Mouse (Mus musculus): Measurements from ENCODE around the gene Defb43. TPM values are rescaled to one million over a fixed set of nuclear protein-coding genes. Genes with fewer than 3 reads are reported as not detected.

Defb43 gene
- polyA plus RNA-seq (2014; fragmentation: Nextera tagmentation; extraction: Ambion mirVana), result not detected in 2 replicates

- DNase-seq (ENCODE audit: low spot score), result no peak
- 94% methylated on average over 5 of the region's 5 CpGs for WGBS
- Histone ChIP-seq H3K27me3 (ENCODE audit: control insufficient read depth, insufficient read depth, low read length) (no peaks in the 10 kb centered on the region), H3K9me3 (ENCODE audit: control insufficient read depth, low read length) (no peaks in the 10 kb centered on the region; the same call in 1 of the 2 replicates), H3K36me3 (ENCODE audit: control insufficient read depth, insufficient read depth, low read length) (no peaks in the 10 kb centered on the region), H3K27ac (ENCODE audit: low read depth, low read length) (no peak within 1 kb of the TSS), H3K4me2 (ENCODE audit: low read depth, low read length, severe bottlenecking) (no peak within 1 kb of the TSS), H3K4me3 (ENCODE audit: low read depth, low read length) (no peak within 1 kb of the TSS), H3K4me1 (replicated peaks; ENCODE audit: control insufficient read depth, insufficient read depth, low read length) (no peaks in the 10 kb centered on the region), H3K9ac (ENCODE audit: low read length) (no peak within 1 kb of the TSS)
- no peak for ATAC-seq (replicated peaks; ENCODE audit: low FRiP score)
These were observed at the start of gene Defb43 for GRCm38 (mm10) chr14:63011471-63011870. Gene Defb43, plus strand, starts transcription at chr14:63011771.

GRCm38 (mm10) chr14:62963632-62964031, 47.9 kb upstream of the Defb43 start:
- Histone ChIP-seq H3K4me3 (ENCODE audit: low read depth, low read length) (no peak overlapping the region), H3K27me3 (ENCODE audit: control insufficient read depth, insufficient read depth, low read length) (no peaks in the 10 kb centered on the region), H3K9me3 (ENCODE audit: control insufficient read depth, low read length) (no peaks in the 10 kb centered on the region), H3K9ac (ENCODE audit: low read length) (no peak overlapping the region), H3K36me3 (ENCODE audit: control insufficient read depth, insufficient read depth, low read length) (no peaks in the 10 kb centered on the region), H3K27ac (ENCODE audit: low read depth, low read length) (no peak overlapping the region), H3K4me2 (ENCODE audit: low read depth, low read length, severe bottlenecking) (no peak overlapping the region), H3K4me1 (replicated peaks; ENCODE audit: control insufficient read depth, insufficient read depth, low read length) (no peaks in the 10 kb centered on the region)
- ATAC-seq (replicated peaks; ENCODE audit: low FRiP score) (no peak), DNase-seq (ENCODE audit: low spot score) (no peak)
- 88% methylated on average over 4 of the region's 4 CpGs for WGBS

- no peak overlapping the region for H3K4me3 ChIP-seq (ENCODE audit: low read depth, low read length)
- H3K27me3 ChIP-seq (ENCODE audit: control insufficient read depth, insufficient read depth, low read length), result no peaks in the 10 kb centered on the region
- 88% methylated on average over 5 of the region's 5 CpGs for WGBS
- DNase-seq (ENCODE audit: low spot score), result no peak
- H3K4me1 ChIP-seq (replicated peaks; ENCODE audit: control insufficient read depth, insufficient read depth, low read length), result no peaks in the 10 kb centered on the region
- H3K9ac ChIP-seq (ENCODE audit: low read length), result no peak overlapping the region; the same call in 1 of the 2 replicates
- H3K36me3 ChIP-seq (ENCODE audit: control insufficient read depth, insufficient read depth, low read length), result no peaks in the 10 kb centered on the region
- H3K4me2 ChIP-seq (ENCODE audit: low read depth, low read length, severe bottlenecking), result no peak overlapping the region
- no peaks in the 10 kb centered on the region for H3K9me3 ChIP-seq (ENCODE audit: control insufficient read depth, low read length)
- ATAC-seq (replicated peaks; ENCODE audit: low FRiP score), result no peak
- no peak overlapping the region for H3K27ac ChIP-seq (ENCODE audit: low read depth, low read length)
These were observed 46.2 kb upstream of the Defb43 start for GRCm38 (mm10) chr14:62965342-62965741.

GRCm38 (mm10) chr14:62965811-62966520, 45.6 kb upstream of the Defb43 start:
- no peak overlapping the region for H3K27ac ChIP-seq (ENCODE audit: low read depth, low read length)
- H3K9ac ChIP-seq (ENCODE audit: low read length), result peak overlapping the region; percentile 33
- no peaks in the 10 kb centered on the region for H3K9me3 ChIP-seq (ENCODE audit: control insufficient read depth, low read length)
- peak overlapping the region; percentile 10; the same call in 1 of the 2 replicates for H3K4me3 ChIP-seq (ENCODE audit: low read depth, low read length)
- no peak for DNase-seq (ENCODE audit: low spot score)
- ATAC-seq (replicated peaks; ENCODE audit: low FRiP score), result no peak
- WGBS, result 28% methylated on average over 15 of the region's 15 CpGs
- no peaks in the 10 kb centered on the region for H3K4me1 ChIP-seq (replicated peaks; ENCODE audit: control insufficient read depth, insufficient read depth, low read length)
- no peaks in the 10 kb centered on the region for H3K36me3 ChIP-seq (ENCODE audit: control insufficient read depth, insufficient read depth, low read length)
- H3K4me2 ChIP-seq (ENCODE audit: low read depth, low read length, severe bottlenecking), result peak overlapping the region; percentile 40
- no peaks in the 10 kb centered on the region for H3K27me3 ChIP-seq (ENCODE audit: control insufficient read depth, insufficient read depth, low read length)

GRCm38 (mm10) chr14:62975046-62975445, 36.5 kb upstream of the Defb43 start:
- ATAC-seq (replicated peaks; ENCODE audit: low FRiP score), result no peak
- WGBS, result 9% methylated on average over 5 of the region's 5 CpGs

GRCm38 (mm10) chr14:62979815-62980214, 31.8 kb upstream of the Defb43 start:
- no peaks in the 10 kb centered on the region for H3K27me3 ChIP-seq (ENCODE audit: control insufficient read depth, insufficient read depth, low read length)
- no peaks in the 10 kb centered on the region for H3K4me1 ChIP-seq (replicated peaks; ENCODE audit: control insufficient read depth, insufficient read depth, low read length)
- no peak overlapping the region for H3K4me3 ChIP-seq (ENCODE audit: low read depth, low read length)
- no peaks in the 10 kb centered on the region for H3K36me3 ChIP-seq (ENCODE audit: control insufficient read depth, insufficient read depth, low read length)
- H3K9me3 ChIP-seq (ENCODE audit: control insufficient read depth, low read length), result no peaks in the 10 kb centered on the region
- no peak overlapping the region for H3K27ac ChIP-seq (ENCODE audit: low read depth, low read length)
- ATAC-seq (replicated peaks; ENCODE audit: low FRiP score) (no peak), DNase-seq (ENCODE audit: low spot score) (no peak)
- H3K4me2 ChIP-seq (ENCODE audit: low read depth, low read length, severe bottlenecking), result no peak overlapping the region
- H3K9ac ChIP-seq (ENCODE audit: low read length), result no peak overlapping the region
- whole genome bisulfite sequencing, result 81% methylated on average over 1 of the region's 1 CpGs

More at GRCm38 (mm10) chr14:62975046-62975445, 36.5 kb upstream of the Defb43 start:
- Histone ChIP-seq H3K9ac (ENCODE audit: low read length) (no peak overlapping the region), H3K4me2 (ENCODE audit: low read depth, low read length, severe bottlenecking) (0 out of 2 replicates have a peak overlapping the region, but pooled peaks have one; percentile 11), H3K4me3 (ENCODE audit: low read depth, low read length) (no peak overlapping the region), H3K9me3 (ENCODE audit: control insufficient read depth, low read length) (no peaks in the 10 kb centered on the region), H3K4me1 (replicated peaks; ENCODE audit: control insufficient read depth, insufficient read depth, low read length) (no peaks in the 10 kb centered on the region), H3K27me3 (ENCODE audit: control insufficient read depth, insufficient read depth, low read length) (no peaks in the 10 kb centered on the region), H3K36me3 (ENCODE audit: control insufficient read depth, insufficient read depth, low read length) (no peaks in the 10 kb centered on the region), H3K27ac (ENCODE audit: low read depth, low read length) (no peak overlapping the region)
- DNase-seq (ENCODE audit: low spot score), result peak; percentile 84

- Histone ChIP-seq H3K27me3 (ENCODE audit: control insufficient read depth, insufficient read depth, low read length) (no peaks in the 10 kb centered on the region), H3K9ac (ENCODE audit: low read length) (no peak within 1 kb of the TSS), H3K27ac (ENCODE audit: low read depth, low read length) (no peak within 1 kb of the TSS), H3K4me1 (replicated peaks; ENCODE audit: control insufficient read depth, insufficient read depth, low read length) (no peaks in the 10 kb centered on the region), H3K9me3 (ENCODE audit: control insufficient read depth, low read length) (no peaks in the 10 kb centered on the region), H3K4me2 (ENCODE audit: low read depth, low read length, severe bottlenecking) (no peak within 1 kb of the TSS), H3K4me3 (ENCODE audit: low read depth, low read length) (no peak within 1 kb of the TSS), H3K36me3 (ENCODE audit: control insufficient read depth, insufficient read depth, low read length) (no peaks in the 10 kb centered on the region)
- ATAC-seq (replicated peaks; ENCODE audit: low FRiP score) (no peak), DNase-seq (ENCODE audit: low spot score) (no peak)
- 75% methylated on average over 1 of the region's 1 CpGs for WGBS
These were observed 27.2 kb upstream of the Defb43 start, which contains the start of gene Defb48 for GRCm38 (mm10) chr14:62984410-62984809. Gene Defb48, minus strand, starts transcription at chr14:62984510.

- H3K4me3 ChIP-seq (ENCODE audit: low read depth, low read length), result no peak overlapping the region
- 78% methylated on average over 3 of the region's 3 CpGs for WGBS
- no peaks in the 10 kb centered on the region for H3K36me3 ChIP-seq (ENCODE audit: control insufficient read depth, insufficient read depth, low read length)
- DNase-seq (ENCODE audit: low spot score), result no peak
- no peaks in the 10 kb centered on the region for H3K27me3 ChIP-seq (ENCODE audit: control insufficient read depth, insufficient read depth, low read length)
- H3K4me2 ChIP-seq (ENCODE audit: low read depth, low read length, severe bottlenecking), result no peak overlapping the region
- H3K9me3 ChIP-seq (ENCODE audit: control insufficient read depth, low read length), result no peaks in the 10 kb centered on the region
- no peaks in the 10 kb centered on the region for H3K4me1 ChIP-seq (replicated peaks; ENCODE audit: control insufficient read depth, insufficient read depth, low read length)
- H3K27ac ChIP-seq (ENCODE audit: low read depth, low read length), result no peak overlapping the region
- no peak overlapping the region for H3K9ac ChIP-seq (ENCODE audit: low read length)
- ATAC-seq (replicated peaks; ENCODE audit: low FRiP score), result no peak
These were observed 20.3 kb upstream of the Defb43 start for GRCm38 (mm10) chr14:62991271-62991670.
